Mouse (Mus musculus): ENCODE data around the gene Ntrk1. TPM values are rescaled to one million over a fixed set of nuclear protein-coding genes. Genes with fewer than 3 reads are reported as not detected.

Ntrk1 gene
- total and polyA plus RNA-seq, 3 experiments = not detected

DNA sequence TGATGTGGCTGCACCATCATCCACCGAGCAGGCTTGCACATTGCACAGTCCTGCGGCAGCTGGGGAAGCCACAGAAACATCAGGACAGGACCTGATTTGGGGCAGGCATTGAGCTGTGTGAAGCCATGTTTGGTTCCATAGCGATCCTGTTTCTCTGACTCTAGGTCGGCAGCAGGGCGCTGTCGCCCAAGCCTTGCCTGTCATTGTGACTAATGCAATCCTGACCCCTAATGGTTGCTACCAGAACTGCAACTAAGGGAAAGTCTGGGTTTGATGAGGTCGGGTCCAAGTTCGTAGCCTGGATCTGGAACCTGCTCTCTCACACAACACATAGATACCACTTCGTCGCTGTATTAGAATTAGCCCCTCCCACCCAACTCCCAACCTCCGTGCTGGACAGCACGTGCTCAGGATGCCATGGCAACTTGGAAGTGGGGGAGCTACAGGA, 21.7 kb upstream of the Ntrk1 start:
- peak; percentile 88 for DNase-seq (ENCODE audit: low read depth, low spot score)
- no peaks in the 10 kb centered on the region for H3K79me2 ChIP-seq (ENCODE audit: control insufficient read depth, insufficient read depth, low read length, poor library complexity)
- H3K27me3 ChIP-seq (ENCODE audit: control insufficient read depth in 1 of 2, insufficient read depth in 2 of 2, low read length in 2 of 2) = peaks cover 4% of the 10 kb centered on the region in 2 experiments; a peak in 3 of 4 replicates
- H3K27ac ChIP-seq (ENCODE audit: control insufficient read depth, low read depth, low read length) = no peak overlapping the region
- peaks cover 0 to 3% of the 10 kb centered on the region in 2 experiments; a peak in 2 of 4 replicates for H3K4me1 ChIP-seq (ENCODE audit: control insufficient read depth in 1 of 2, insufficient read depth in 2 of 2, low read length in 2 of 2)
- peak overlapping the region; percentile 26 to 31; a peak in 2 of 4 replicates for H3K4me3 ChIP-seq (ENCODE audit: control insufficient read depth in 1 of 2, insufficient read depth in 1 of 2, low read depth in 2 of 2, low read length in 2 of 2)
- H3K9ac ChIP-seq (ENCODE audit: control insufficient read depth, low read depth, low read length, poor library complexity, severe bottlenecking) = no peak overlapping the region
- H3K9me3 ChIP-seq (replicated peaks; ENCODE audit: insufficient read depth, low read length) = no peaks in the 10 kb centered on the region
- H3K36me3 ChIP-seq (ENCODE audit: control insufficient read depth in 1 of 2, insufficient read depth in 2 of 2, low read length in 2 of 2) = peaks cover 0 to 4% of the 10 kb centered on the region in 2 experiments; a peak in 1 of 4 replicates
- TF ChIP-seq NRF1 (IDR thresholded peaks at IDR 0.05; ENCODE audit: insufficient read depth, low read depth, low read length, poor library complexity, severe bottlenecking) (no peak), POLR2AphosphoS2 (IDR thresholded peaks at IDR 0.05; ENCODE audit: low read length) (no peak), UBTF (IDR thresholded peaks at IDR 0.05; ENCODE audit: borderline replicate concordance, insufficient read depth, low read depth, low read length) (no peak), BHLHE40 (IDR thresholded peaks at IDR 0.05; ENCODE audit: borderline replicate concordance, low read depth, low read length) (peak; percentile 59; the same call in 1 of the 2 replicates), CHD2 (IDR thresholded peaks at IDR 0.05; ENCODE audit: low read length) (no peak), USF2 (IDR thresholded peaks at IDR 0.05; ENCODE audit: borderline replicate concordance in 1 of 2, insufficient read depth in 1 of 2, low read depth in 1 of 2, low read length in 2 of 2) (no peak), ZC3H11A (IDR thresholded peaks at IDR 0.05; ENCODE audit: low read depth, low read length) (peak; percentile 72), KAT2A (conservative IDR thresholded peaks at IDR 0.05; ENCODE audit: low read depth, low read length) (no peak), RCOR1 (IDR thresholded peaks at IDR 0.05; ENCODE audit: low read depth, low read length) (no peak), MXI1 (IDR thresholded peaks at IDR 0.05; ENCODE audit: low read depth, low read length) (no peak), POLR2A (IDR thresholded peaks at IDR 0.05; ENCODE audit: control insufficient read depth in 1 of 2, insufficient read depth in 1 of 2, low read depth in 1 of 2, low read length in 2 of 2, poor library complexity in 1 of 2) (no peak), TCF12 (IDR thresholded peaks at IDR 0.05; ENCODE audit: low read depth, low read length) (no peak), MYC (IDR thresholded peaks at IDR 0.05; ENCODE audit: low read depth, low read length) (no peak), ZMIZ1 (IDR thresholded peaks at IDR 0.05; ENCODE audit: low read depth, low read length) (no peak), TBP (IDR thresholded peaks at IDR 0.05; ENCODE audit: low read depth, low read length) (no peak), ZKSCAN1 (IDR thresholded peaks at IDR 0.05; ENCODE audit: low read depth, low read length) (no peak), MAFK (IDR thresholded peaks at IDR 0.05; ENCODE audit: borderline replicate concordance, low read depth, low read length) (no peak), TAL1 (IDR thresholded peaks at IDR 0.05; ENCODE audit: low read length) (no peak), MAX (IDR thresholded peaks at IDR 0.05; ENCODE audit: low read length) (0 out of 2 replicates have a peak, but pooled peaks have one; percentile 33), CTCF (IDR thresholded peaks at IDR 0.05 in 2 of 3, conservative IDR thresholded peaks at IDR 0.05 in 1 of 3; ENCODE audit: control insufficient read depth in 1 of 3, insufficient read depth in 1 of 3, low read depth in 2 of 3, low read length in 3 of 3, poor library complexity in 1 of 3, severe bottlenecking in 1 of 3) (peak; percentile 75 to 98 (median 95)), SMC3 (IDR thresholded peaks at IDR 0.05; ENCODE audit: low read depth, low read length) (peak; percentile 77), EP300 (IDR thresholded peaks at IDR 0.05; ENCODE audit: low read depth in 1 of 2, low read length in 2 of 2) (no peak; a peak in 1 of 4 replicates), NELFE (IDR thresholded peaks at IDR 0.05; ENCODE audit: low read depth, low read length) (no peak), ZNF384 (IDR thresholded peaks at IDR 0.05; ENCODE audit: low read depth, low read length) (no peak), GATA1 (IDR thresholded peaks at IDR 0.05; ENCODE audit: low read depth, low read length) (no peak), GABPA (IDR thresholded peaks at IDR 0.05; ENCODE audit: low read depth, low read length) (no peak), MAZ (IDR thresholded peaks at IDR 0.05; ENCODE audit: low read depth, low read length) (0 out of 2 replicates have a peak, but pooled peaks have one; percentile 48), E2F4 (IDR thresholded peaks at IDR 0.05; ENCODE audit: borderline replicate concordance, low read depth, low read length) (no peak), MYB (IDR thresholded peaks at IDR 0.05; ENCODE audit: low read depth, low read length) (no peak), POLR2AphosphoS5 (IDR thresholded peaks at IDR 0.05; ENCODE audit: borderline replicate concordance, low read depth, low read length) (no peak), USF1 (IDR thresholded peaks at IDR 0.05; ENCODE audit: low read depth, low read length) (peak; percentile 30; the same call in 1 of the 2 replicates), ELF1 (IDR thresholded peaks at IDR 0.05; ENCODE audit: low read depth, low read length) (no peak), HCFC1 (IDR thresholded peaks at IDR 0.05; ENCODE audit: low read depth, low read length) (no peak), RAD21 (IDR thresholded peaks at IDR 0.05; ENCODE audit: low read depth, low read length) (peak; percentile 80), ETS1 (IDR thresholded peaks at IDR 0.05; ENCODE audit: low read depth, low read length) (no peak), CHD1 (IDR thresholded peaks at IDR 0.05; ENCODE audit: low read depth, low read length) (no peak), SIN3A (IDR thresholded peaks at IDR 0.05; ENCODE audit: low read length) (peak; percentile 52; the same call in 1 of the 2 replicates), JUND (IDR thresholded peaks at IDR 0.05; ENCODE audit: low read depth, low read length) (no peak)
